Mouse (Mus musculus): Measurements from ENCODE around the gene Itpr1. TPM values are rescaled to one million over a fixed set of nuclear protein-coding genes. Genes with fewer than 3 reads are reported as not detected.

Itpr1 gene
- polyA plus RNA-seq, 1 experiment from 2014 or later: 10.2 TPM

Small RNA genes lying within 50 kb of the gene (microRNA-seq; reads per million reads assigned to microRNA genes)
- gene Mir7661: not detected

Other genes starting within 250 kb of the Itpr1 start
- 7.3 and 8.3 TPM in 2 replicates for gene Setmar, start 148.1 kb upstream of the Itpr1 start, polyA plus RNA-seq (2016; fragmentation: Nextera tagmentation; extraction: Ambion mirVana)
- gene Sumf1, start 27.5 kb upstream of the Itpr1 start, polyA plus RNA-seq (2016; fragmentation: Nextera tagmentation; extraction: Ambion mirVana): 17.0 and 17.1 TPM in 2 replicates

Data from forebrain, embryonic 12.5 days (tissue).